Mouse (Mus musculus) lung, postnatal 0 days (tissue): Measurements from ENCODE around the gene Cdc42ep1. TPM values are rescaled to one million over a fixed set of nuclear protein-coding genes. Genes with fewer than 3 reads are reported as not detected.

Experiments used
- ATAC-seq: fragments of 200-750 bp; cut with Nextera tagmentation; 2 replicates; pipeline ENCODE4 v1.8.0; 2017; ENCODE audit warnings: moderate library complexity
- DNase-seq: peaks from one replicate; pipeline ENCODE4 v3.0.0-alpha.2; 2016; ENCODE audit warnings: low spot score
- H3K27ac ChIP-seq: fragments of 300-500 bp; sonication (generic); 2 replicates; pipeline ENCODE4 v1.5.1; 2014; ENCODE audit warnings: antibody characterized with exemption, mild to moderate bottlenecking, low read length, mixed read lengths
- H3K27me3 ChIP-seq: fragments of 300-500 bp; sonication (generic); replicated peaks from 2 replicates; pipeline ENCODE4 v1.6.1; 2014; ENCODE audit warnings: low read length, mixed read lengths; ENCODE audit not compliant: insufficient read depth
- H3K36me3 ChIP-seq: fragments of 300-500 bp; sonication (generic); 2 replicates; pipeline ENCODE4 v1.6.1; 2014; ENCODE audit warnings: low read length, mixed read lengths; ENCODE audit not compliant: insufficient read depth
- H3K4me1 ChIP-seq: fragments of 300-500 bp; sonication (generic); 2 replicates; pipeline ENCODE4 v1.6.1; 2014; ENCODE audit warnings: antibody characterized with exemption, low read depth, low read length, mixed read lengths; ENCODE audit not compliant: insufficient read depth
- H3K4me2 ChIP-seq: fragments of 300-500 bp; sonication (generic); replicated peaks from 2 replicates; pipeline ENCODE4 v1.6.1; 2014; ENCODE audit warnings: low read depth, mild to moderate bottlenecking, low read length, moderate library complexity, mixed read lengths
- H3K4me3 ChIP-seq: fragments of 300-500 bp; sonication (generic); 2 replicates; pipeline ENCODE4 v1.5.1; 2014; ENCODE audit warnings: low read depth, low read length
- H3K9ac ChIP-seq: fragments of 300-500 bp; sonication (generic); replicated peaks from 2 replicates; pipeline ENCODE4 v1.6.1; 2014; ENCODE audit warnings: low read depth, mild to moderate bottlenecking
- H3K9me3 ChIP-seq: fragments of 300-500 bp; sonication (generic); 2 replicates; pipeline ENCODE4 v1.6.1; 2016; ENCODE audit warnings: low read length, mixed read lengths
- CTCF ChIP-seq: IDR thresholded peaks from 2 replicates; pipeline ENCODE4 v1.5.1; 2016; ENCODE audit warnings: antibody characterized with exemption, mild to moderate bottlenecking
- EP300 ChIP-seq: IDR thresholded peaks from 2 replicates; pipeline ENCODE4 v1.6.1; 2016; ENCODE audit warnings: antibody characterized with exemption, mild to moderate bottlenecking, control low read depth
- WGBS: fragments of 180-500 bp; shearing (Covaris S2); extraction: QIAGEN DNeasy Blood & Tissue Kit; methylation state at CpG from one replicate; pipeline ENCODE4 v1.1.7; 2014; 5-methylcytosine and 5-hydroxymethylcytosine counted together
- polyA plus RNA-seq: library from polyadenylated mRNA; unstranded; fragments of >200 nt; fragmentation: Nextera tagmentation; extraction: Ambion mirVana; gene quantifications from 2 replicates; pipeline ENCODE4 v1.2.1, GENCODE M21; 2015

Cdc42ep1 gene
- polyA plus RNA-seq, 1 experiment from 2014 or later: 109 TPM

GRCm38 (mm10) chr15:78859311-78859710, 16.9 kb downstream of the Cdc42ep1 start:
- DNase-seq (no peak), ATAC-seq (no peak)
- Histone ChIP-seq H3K27ac (no peak overlapping the region), H3K4me3 (no peak overlapping the region), H3K9me3 (no peaks in the 10 kb centered on the region), H3K4me2 (no peak overlapping the region), H3K36me3 (no peaks in the 10 kb centered on the region), H3K9ac (no peak overlapping the region), H3K27me3 (no peaks in the 10 kb centered on the region), H3K4me1 (no peaks in the 10 kb centered on the region)
- TF ChIP-seq EP300: no peak
- peak; percentile 14; the same call in 1 of the 2 replicates for TF ChIP-seq CTCF
- WGBS: 61% methylated on average over 4 of the region's 4 CpGs

GRCm38 (mm10) chr15:78859714-78860113, 17.3 kb downstream of the Cdc42ep1 start:
- Histone ChIP-seq H3K4me1 (no peaks in the 10 kb centered on the region), H3K4me3 (no peak overlapping the region), H3K27me3 (no peaks in the 10 kb centered on the region), H3K9ac (no peak overlapping the region), H3K27ac (no peak overlapping the region), H3K4me2 (no peak overlapping the region), H3K9me3 (no peaks in the 10 kb centered on the region), H3K36me3 (no peaks in the 10 kb centered on the region)
- DNase-seq (no peak), ATAC-seq (peak; percentile 39; the same call in 1 of the 2 replicates)
- no peak for TF ChIP-seq CTCF
- no peak for TF ChIP-seq EP300
- 47% methylated on average over 6 of the region's 6 CpGs for WGBS

GRCm38 (mm10) chr15:78862280-78862679, 19.9 kb downstream of the Cdc42ep1 start:
- Histone ChIP-seq H3K4me2 (no peak overlapping the region), H3K4me3 (no peak overlapping the region), H3K4me1 (no peaks in the 10 kb centered on the region), H3K9ac (no peak overlapping the region), H3K9me3 (no peaks in the 10 kb centered on the region), H3K36me3 (no peaks in the 10 kb centered on the region), H3K27me3 (no peaks in the 10 kb centered on the region), H3K27ac (no peak overlapping the region)
- ATAC-seq (no peak), DNase-seq (no peak)
- 85% methylated on average over 5 of the region's 5 CpGs for WGBS
- TF ChIP-seq CTCF (no peak), EP300 (no peak)

- no peak overlapping the region for H3K27ac ChIP-seq
- H3K36me3 ChIP-seq: no peaks in the 10 kb centered on the region
- no peaks in the 10 kb centered on the region for H3K9me3 ChIP-seq
- ATAC-seq: peak; percentile 18; the same call in 1 of the 2 replicates
- no peak overlapping the region for H3K9ac ChIP-seq
- peaks cover 7% of the 10 kb centered on the region; the same call in 1 of the 2 replicates for H3K4me1 ChIP-seq
- 49% methylated on average over 2 of the region's 2 CpGs for WGBS
- no peak overlapping the region for H3K4me3 ChIP-seq
- no peak overlapping the region for H3K4me2 ChIP-seq
- H3K27me3 ChIP-seq: no peaks in the 10 kb centered on the region
- no peak for DNase-seq
- TF ChIP-seq EP300: no peak
- no peak for TF ChIP-seq CTCF
Measured at GRCm38 (mm10) chr15:78863154-78863553, 20.7 kb downstream of the Cdc42ep1 start.

GRCm38 (mm10) chr15:78863852-78864253, 21.4 kb downstream of the Cdc42ep1 start:
- ATAC-seq: no peak

GRCm38 (mm10) chr15:78868398-78868797, 26.0 kb downstream of the Cdc42ep1 start:
- peak overlapping the region; percentile 92 for H3K27ac ChIP-seq
- 0 out of 2 replicates have a peak overlapping the region, but pooled peaks have one; percentile 6 for H3K4me2 ChIP-seq
- 5% methylated on average over 9 of the region's 9 CpGs for WGBS
- H3K27me3 ChIP-seq: no peaks in the 10 kb centered on the region
- DNase-seq: peak; percentile 94
- no peak overlapping the region for H3K9ac ChIP-seq
- ATAC-seq: peak; percentile 88
- H3K36me3 ChIP-seq: no peaks in the 10 kb centered on the region
- TF ChIP-seq EP300: peak; percentile 90
- 0 out of 2 replicates have a peak, but pooled peaks have one; percentile 2 for TF ChIP-seq CTCF
- H3K4me1 ChIP-seq: peaks cover 20% of the 10 kb centered on the region; the same call in 1 of the 2 replicates
- H3K4me3 ChIP-seq: no peak overlapping the region
- H3K9me3 ChIP-seq: no peaks in the 10 kb centered on the region

More at GRCm38 (mm10) chr15:78863852-78864253, 21.4 kb downstream of the Cdc42ep1 start:
- DNase-seq: peak; percentile 52
- 45% methylated on average over 13 of the region's 13 CpGs for WGBS
- TF ChIP-seq EP300 (no peak), CTCF (no peak)
- Histone ChIP-seq H3K9me3 (no peaks in the 10 kb centered on the region), H3K27ac (0 out of 2 replicates have a peak overlapping the region, but pooled peaks have one; percentile 20), H3K9ac (no peak overlapping the region), H3K27me3 (no peaks in the 10 kb centered on the region), H3K4me3 (no peak overlapping the region), H3K36me3 (no peaks in the 10 kb centered on the region), H3K4me1 (peaks cover 14% of the 10 kb centered on the region; the same call in 1 of the 2 replicates), H3K4me2 (no peak overlapping the region)
